Mouse (Mus musculus) left cerebral cortex, adult 2 months (tissue): ENCODE results near the gene 4930402H24Rik. TPM values are rescaled to one million over a fixed set of nuclear protein-coding genes. Genes with fewer than 3 reads are reported as not detected.
A peak's percentile ranks its signal among the peaks of the same experiment; 100 is the strongest.

ENCODE experiments used
- DNase-seq, 2 experiments: peaks; one replicate each; pipeline ENCODE4 v3.0.0; 2021 to 2022; ENCODE audit warnings: low spot score in 2 of 2, mixed read lengths in 1 of 2; ENCODE audit errors: extremely low spot score in 1 of 2
- H3K27ac ChIP-seq: fragments of 200-600 bp; 2 replicates; pipeline ENCODE4 v1.8.1; 2022
- H3K4me3 ChIP-seq: fragments of 200-600 bp; 2 replicates; pipeline ENCODE4 v1.8.1; 2022
- CTCF ChIP-seq: fragments of 200-600 bp; IDR thresholded peaks from 2 replicates; pipeline ENCODE4 v1.8.1; 2022; ENCODE audit warnings: antibody characterized with exemption, mild to moderate bottlenecking, moderate library complexity
- intact Hi-C: fragments of 180-260 bp; cut with DNase I; formaldehyde crosslinking; loops from one replicate; pipeline ENCODE4 v1.15.1; 2025
- total RNA-seq, 2 experiments: library from RNA; stranded (reverse); gene quantifications; 2 replicates each; pipeline ENCODE4 v1.2.3; 2021

4930402H24Rik gene
- total RNA-seq, 2 experiments from 2014 or later: 68.3 to 76.4 TPM

DNA sequence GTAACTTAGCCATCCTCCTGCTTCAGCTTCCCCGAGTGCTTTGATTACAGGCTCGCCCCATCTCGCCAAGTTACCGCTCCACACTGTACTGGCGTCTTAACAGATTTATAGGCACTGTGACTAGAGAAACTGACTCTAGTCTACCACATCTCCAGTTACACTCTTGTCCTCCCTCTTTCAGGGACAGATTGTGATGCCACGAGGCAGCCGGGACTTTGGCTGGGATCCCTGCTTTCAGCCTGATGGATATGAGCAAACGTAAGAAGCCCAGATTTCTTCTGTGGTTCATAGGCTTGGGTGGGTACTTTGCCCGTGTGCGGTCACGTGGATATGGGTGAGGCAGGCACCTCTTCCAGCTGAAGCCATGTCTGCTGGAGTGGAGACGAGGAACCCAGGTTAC, 227.1 kb downstream of the 4930402H24Rik start:
- TF ChIP-seq CTCF: no peak
- no peak overlapping the region for H3K27ac ChIP-seq
- intact Hi-C loops: no loop called here
- no peak overlapping the region for H3K4me3 ChIP-seq
- no peak for DNase-seq

DNA sequence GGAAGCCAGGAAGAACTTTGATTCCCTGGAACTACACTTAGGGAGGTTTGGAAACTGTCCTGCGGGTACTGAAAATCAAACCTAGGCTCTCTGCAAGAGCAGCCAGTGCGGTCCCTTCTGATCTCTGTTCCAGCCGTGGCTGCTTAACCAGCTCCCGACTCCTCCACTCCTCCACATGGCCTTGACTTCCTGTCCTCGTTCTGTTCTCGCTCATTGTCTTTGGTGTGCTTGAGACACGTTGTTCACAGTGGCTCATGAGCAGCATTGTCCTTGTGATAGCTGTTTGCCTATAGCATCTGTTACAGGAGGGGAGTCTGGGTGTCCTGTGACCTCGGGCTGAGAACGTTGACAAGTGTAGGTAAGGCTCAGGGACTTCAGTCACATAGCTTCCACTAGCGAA, 229.0 kb downstream of the 4930402H24Rik start:
- no peak overlapping the region for H3K4me3 ChIP-seq
- intact Hi-C loops: no loop called here
- no peak for TF ChIP-seq CTCF
- no peak for DNase-seq
- H3K27ac ChIP-seq: no peak overlapping the region

DNA sequence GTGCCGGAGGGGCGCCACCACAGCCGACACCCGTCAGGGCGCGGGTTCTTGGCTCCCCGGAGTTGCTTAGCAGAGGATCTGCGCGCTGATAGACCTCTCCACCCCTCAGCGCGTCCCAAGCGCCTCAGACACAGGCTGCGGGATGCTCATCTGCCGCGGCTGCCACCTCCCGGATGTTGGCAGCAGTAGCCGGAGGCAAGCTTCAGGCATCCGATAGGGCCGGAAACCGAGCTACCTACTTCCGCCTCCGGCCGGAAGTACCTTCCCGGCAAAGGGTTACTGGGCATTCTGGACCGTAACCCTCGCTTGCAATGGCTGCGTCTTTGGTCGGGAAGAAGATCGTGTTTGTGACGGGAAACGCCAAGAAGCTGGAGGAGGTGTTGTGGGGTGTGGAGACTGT, 238.6 kb downstream of the 4930402H24Rik start, which contains the start of gene Itpa:
Gene Itpa (plus strand): TSS at position 52 of the 400 bp plus-strand sequence.
- TF ChIP-seq CTCF: peak; percentile 62
- intact Hi-C loops: no loop called here
- DNase-seq: peak; percentile 85
- H3K4me3 ChIP-seq: peak within 1 kb of the TSS; percentile 64
- peak within 1 kb of the TSS; percentile 91 for H3K27ac ChIP-seq

GRCm38 (mm10) chr2:130664102-130664701, 242.0 kb downstream of the 4930402H24Rik start, which contains the start of gene Ddrgk1:
Gene Ddrgk1, minus strand, starts transcription at chr2:130664659.
- H3K27ac ChIP-seq: peak within 1 kb of the TSS; percentile 100
- intact Hi-C loops: loop anchor here (1.0 kb wide), 1 partner anchor 22 kb away; the partner anchor contains the start of gene Lzts3
- H3K4me3 ChIP-seq: peak within 1 kb of the TSS; percentile 53
- peak; percentile 29 for TF ChIP-seq CTCF
- peak; percentile 90 to 93 for DNase-seq

DNA sequence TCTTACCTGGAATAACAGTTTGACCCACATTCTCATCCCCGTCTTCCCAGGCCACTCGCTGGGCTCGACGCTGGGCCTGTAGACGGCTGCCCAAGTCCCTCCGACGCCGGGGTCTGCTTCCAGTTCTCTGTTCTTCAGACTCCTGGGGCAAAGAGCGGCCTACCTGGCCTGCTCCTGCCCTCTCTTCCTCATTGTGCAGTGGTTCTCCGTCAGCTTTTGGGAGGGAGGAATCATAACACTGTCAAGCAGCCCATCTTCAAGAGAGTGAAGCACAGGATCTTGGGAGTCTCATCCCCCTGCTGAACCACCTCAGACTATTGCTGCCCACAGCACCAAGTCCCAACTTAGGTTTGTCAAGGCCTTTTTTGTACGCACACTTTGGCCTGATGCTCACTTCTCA, 242.9 kb downstream of the 4930402H24Rik start:
- peak overlapping the region; percentile 100 for H3K27ac ChIP-seq
- TF ChIP-seq CTCF: no peak
- peak overlapping the region; percentile 53 for H3K4me3 ChIP-seq
- intact Hi-C loops: no loop called here
- DNase-seq: no peak

- no peak for TF ChIP-seq CTCF
Measured at GRCm38 (mm10) chr2:130658530-130658929, 247.7 kb downstream of the 4930402H24Rik start.

GRCm38 (mm10) chr2:130657541-130657940, 248.7 kb downstream of the 4930402H24Rik start:
- TF ChIP-seq CTCF: no peak
- H3K4me3 ChIP-seq: no peak overlapping the region
- intact Hi-C loops: loop anchor here (1.0 kb wide), 1 partner anchor 81 kb away; no protein-coding TSS in a partner anchor
- H3K27ac ChIP-seq: peak overlapping the region; percentile 99
- DNase-seq: peak; percentile 85 to 88

More at GRCm38 (mm10) chr2:130658530-130658929, 247.7 kb downstream of the 4930402H24Rik start:
- peak overlapping the region; percentile 99 for H3K27ac ChIP-seq
- H3K4me3 ChIP-seq: no peak overlapping the region
- DNase-seq: peak in 1 of 2 experiments; percentile 35
- intact Hi-C loops: no loop called here

DNA sequence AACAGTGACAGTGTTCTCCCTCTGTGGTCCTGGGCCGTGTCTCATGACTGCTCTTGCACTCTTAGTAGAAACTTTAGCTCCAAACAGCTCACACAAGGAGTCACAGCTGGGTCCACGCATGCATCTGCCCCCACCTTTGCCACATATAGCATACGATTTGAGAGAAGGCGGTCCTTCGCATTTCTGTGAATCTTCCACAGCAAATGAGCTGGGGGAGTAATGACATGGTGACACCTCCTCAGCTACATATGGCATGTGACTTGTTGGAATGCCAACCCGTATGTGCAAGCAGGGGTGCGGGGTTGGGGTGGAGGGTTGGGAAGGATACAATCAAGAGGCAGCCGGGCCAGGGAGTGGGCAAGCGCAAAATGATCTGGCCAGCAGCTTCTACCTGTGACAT, 249.7 kb downstream of the 4930402H24Rik start:
- Histone ChIP-seq H3K27ac (peak overlapping the region; percentile 99), H3K4me3 (no peak overlapping the region)
- TF ChIP-seq CTCF: no peak
- intact Hi-C loops: no loop called here
- peak in 1 of 2 experiments; percentile 66 for DNase-seq

Other genes with a start within 250 kb of the 4930402H24Rik start
- 100 to 1,000 TPM in 1 of 2 experiments, 10 to 100 TPM in 1; 96.3 to 106 TPM for gene Ddrgk1, start 241.7 kb downstream of the 4930402H24Rik start, total RNA-seq
- 10 to 100 TPM; 35.7 to 39.7 TPM for gene Itpa, start 238.8 kb downstream of the 4930402H24Rik start, total RNA-seq
- 1 to 10 TPM; 2.3 to 2.5 TPM for gene Slc4a11, start 208.9 kb downstream of the 4930402H24Rik start, total RNA-seq
- gene Atrn, start 89 bp upstream of the 4930402H24Rik start, total RNA-seq: 100 to 1,000 TPM; 118 to 126 TPM
- gene Gfra4, start 136.7 kb upstream of the 4930402H24Rik start, total RNA-seq: 10 to 100 TPM; 50.3 to 55.3 TPM
- 1 to 10 TPM; 8.9 to 9.6 TPM for gene Adam33, start 157.4 kb upstream of the 4930402H24Rik start, total RNA-seq
- under 1 TPM; 0.44 to 0.45 TPM for gene Siglec1, start 180.4 kb upstream of the 4930402H24Rik start, total RNA-seq
- 10 to 100 TPM; 10.1 to 12.8 TPM for gene Hspa12b, start 220.9 kb upstream of the 4930402H24Rik start, total RNA-seq
- not detected for gene Gm11037, start 227.1 kb upstream of the 4930402H24Rik start, total RNA-seq